Mouse (Mus musculus): ENCODE data around the gene Ffar2. TPM values are rescaled to one million over a fixed set of nuclear protein-coding genes. Genes with fewer than 3 reads are reported as not detected.

Gene Ffar2
- polyA plus RNA-seq, 1 experiment from 2014 or later = 0.24 TPM

DNA sequence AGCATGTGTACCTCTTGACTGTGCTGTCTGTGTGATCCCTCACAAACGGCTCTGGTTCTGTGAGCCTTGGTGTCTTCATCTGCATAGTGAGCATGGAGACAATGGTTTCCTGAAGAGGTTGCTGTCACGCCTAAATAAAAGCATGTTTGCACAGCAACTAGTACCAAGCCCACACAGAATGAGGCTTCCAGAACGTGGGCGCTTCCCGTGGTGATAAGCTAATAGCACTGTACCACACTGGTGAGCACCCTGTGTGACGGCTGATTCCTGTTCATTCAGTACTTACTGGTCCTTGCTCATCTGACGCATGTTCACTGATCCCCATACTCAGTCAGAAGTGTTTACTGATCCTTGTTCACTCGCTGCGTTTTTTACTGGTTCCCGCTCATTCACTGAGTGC lies 33.4 kb downstream of the Ffar2 start:
- no peaks in the 10 kb centered on the region; the same call in 1 of the 2 replicates for H3K4me1 ChIP-seq (ENCODE audit: control insufficient read depth, insufficient read depth, low read length)
- H3K9ac ChIP-seq (replicated peaks; ENCODE audit: low read depth, low read length) = no peak overlapping the region
- 75% methylated on average over 10 of the region's 10 CpGs for WGBS
- no peaks in the 10 kb centered on the region for H3K9me3 ChIP-seq (ENCODE audit: control insufficient read depth, low read length)
- no peak overlapping the region for H3K4me3 ChIP-seq (ENCODE audit: low read depth, low read length)
- H3K4me2 ChIP-seq (ENCODE audit: low read depth, low read length) = no peak overlapping the region
- no peaks in the 10 kb centered on the region for H3K36me3 ChIP-seq (ENCODE audit: control insufficient read depth, insufficient read depth, low read length)
- ATAC-seq (ENCODE audit: low read depth) = no peak
- no peaks in the 10 kb centered on the region for H3K27me3 ChIP-seq (ENCODE audit: control insufficient read depth, insufficient read depth, low read length)
- no peak overlapping the region for H3K27ac ChIP-seq (ENCODE audit: low read depth, low read length)

DNA sequence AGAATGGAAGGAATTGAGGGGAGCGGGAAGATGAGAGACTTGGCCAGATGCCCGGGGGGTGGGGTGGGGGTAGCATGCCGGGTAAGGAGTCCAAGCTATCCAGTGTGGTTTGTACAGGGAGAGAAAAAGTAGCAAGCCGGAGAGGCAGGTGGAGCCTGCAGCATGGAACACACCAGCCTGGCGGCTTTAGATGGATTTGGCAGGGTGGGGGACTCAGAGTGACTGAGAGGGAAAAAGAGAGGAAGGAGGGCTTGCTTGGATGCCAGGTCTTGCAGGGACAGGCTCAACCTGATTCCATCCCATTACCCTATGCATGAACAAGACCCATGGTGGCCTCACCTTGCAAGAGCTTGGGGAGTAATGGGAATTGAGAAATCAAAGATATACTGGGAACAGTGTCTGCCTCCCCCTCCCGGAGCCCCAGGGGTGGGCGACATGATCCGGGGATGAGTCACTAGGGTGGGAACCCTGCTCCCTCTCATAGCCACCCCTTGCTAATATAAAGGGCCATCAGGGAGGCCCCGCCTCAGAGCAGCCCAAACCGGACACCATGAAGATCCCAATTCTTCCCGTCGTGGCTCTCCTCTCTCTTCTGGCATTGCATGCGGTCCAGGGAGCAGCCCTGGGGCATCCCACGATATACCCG lies 36.1 kb downstream of the Ffar2 start, which contains the start of gene Krtdap:
Gene Krtdap, plus strand, starts transcription at position 520 of the 646 bp plus-strand sequence.
- ATAC-seq (ENCODE audit: low read depth) = no peak
- no peaks in the 10 kb centered on the region for H3K9me3 ChIP-seq (ENCODE audit: control insufficient read depth, low read length)
- no peak within 1 kb of the TSS for H3K27ac ChIP-seq (ENCODE audit: low read depth, low read length)
- H3K4me3 ChIP-seq (ENCODE audit: low read depth, low read length) = no peak within 1 kb of the TSS
- no peaks in the 10 kb centered on the region; the same call in 1 of the 2 replicates for H3K4me1 ChIP-seq (ENCODE audit: control insufficient read depth, insufficient read depth, low read length)
- H3K9ac ChIP-seq (replicated peaks; ENCODE audit: low read depth, low read length) = no peak within 1 kb of the TSS
- H3K27me3 ChIP-seq (ENCODE audit: control insufficient read depth, insufficient read depth, low read length) = no peaks in the 10 kb centered on the region
- no peak within 1 kb of the TSS for H3K4me2 ChIP-seq (ENCODE audit: low read depth, low read length)
- H3K36me3 ChIP-seq (ENCODE audit: control insufficient read depth, insufficient read depth, low read length) = no peaks in the 10 kb centered on the region
- 54% methylated on average over 15 of the region's 15 CpGs for WGBS

DNA sequence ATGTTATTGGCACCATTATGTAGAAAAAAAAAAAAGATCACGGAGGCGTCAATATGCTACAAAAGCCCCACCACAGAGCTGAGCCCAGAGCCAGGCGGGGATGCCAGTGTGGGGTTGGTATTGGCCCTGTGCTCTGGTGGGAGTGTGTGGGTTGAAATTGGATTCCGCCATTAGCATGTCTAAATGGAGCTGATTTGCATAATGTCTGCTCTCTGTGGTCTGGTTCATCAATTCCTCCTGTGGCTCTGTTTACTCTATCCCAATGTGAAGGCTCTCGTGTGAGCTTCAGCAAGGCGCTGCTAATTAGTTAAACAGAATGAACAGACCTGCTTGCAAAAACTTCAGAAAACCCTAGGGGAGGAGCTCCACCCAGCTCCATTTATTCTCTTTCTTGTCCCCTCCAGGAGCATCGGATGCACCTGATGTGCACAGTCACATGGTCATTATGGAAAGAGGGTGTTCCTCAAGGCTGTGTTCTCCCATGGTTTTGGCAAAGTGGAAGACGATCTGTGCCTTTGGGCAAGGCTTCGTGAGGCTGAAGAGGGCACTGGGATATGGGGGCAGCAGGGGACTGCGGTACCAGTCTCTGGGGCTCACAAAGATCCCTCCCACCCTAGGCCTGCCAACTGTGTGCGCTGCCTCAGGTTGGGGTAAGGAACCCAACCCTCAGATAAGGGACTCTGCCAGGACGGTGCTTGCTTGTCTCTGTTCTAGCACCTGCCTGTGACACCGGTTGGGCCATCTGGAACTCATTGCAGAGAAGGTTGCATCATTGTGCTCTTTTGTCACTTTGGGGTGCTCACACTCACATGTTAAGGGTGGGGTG lies 37.6 kb downstream of the Ffar2 start:
- no peak overlapping the region for H3K4me2 ChIP-seq (ENCODE audit: low read depth, low read length)
- no peak overlapping the region for H3K4me3 ChIP-seq (ENCODE audit: low read depth, low read length)
- no peaks in the 10 kb centered on the region for H3K36me3 ChIP-seq (ENCODE audit: control insufficient read depth, insufficient read depth, low read length)
- 37% methylated on average over 13 of the region's 13 CpGs for WGBS
- ATAC-seq (ENCODE audit: low read depth) = peak; percentile 95
- H3K27me3 ChIP-seq (ENCODE audit: control insufficient read depth, insufficient read depth, low read length) = no peaks in the 10 kb centered on the region
- no peaks in the 10 kb centered on the region for H3K9me3 ChIP-seq (ENCODE audit: control insufficient read depth, low read length)
- peak overlapping the region; percentile 49; the same call in 1 of the 2 replicates for H3K27ac ChIP-seq (ENCODE audit: low read depth, low read length)
- no peak overlapping the region for H3K9ac ChIP-seq (replicated peaks; ENCODE audit: low read depth, low read length)
- no peaks in the 10 kb centered on the region; the same call in 1 of the 2 replicates for H3K4me1 ChIP-seq (ENCODE audit: control insufficient read depth, insufficient read depth, low read length)

DNA sequence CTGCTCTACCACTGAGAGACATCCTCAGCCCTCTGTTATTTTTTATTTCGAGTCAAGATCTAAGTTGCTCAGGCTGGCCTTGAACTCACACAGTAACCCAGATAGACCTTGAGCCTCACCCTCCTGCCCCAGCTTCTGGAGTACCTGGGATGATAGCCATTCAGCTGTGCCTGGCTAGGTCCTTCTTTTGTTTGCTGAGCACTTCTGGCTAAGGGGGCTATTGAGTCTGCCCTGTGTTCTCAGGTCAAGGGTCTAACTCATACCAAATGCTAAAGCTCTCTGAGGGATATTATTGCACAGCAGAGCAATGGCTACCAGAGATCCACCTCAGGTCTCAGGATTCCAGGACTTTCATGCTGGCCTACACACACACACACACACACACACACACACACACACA lies 38.4 kb downstream of the Ffar2 start:
- Histone ChIP-seq H3K36me3 (ENCODE audit: control insufficient read depth, insufficient read depth, low read length) (no peaks in the 10 kb centered on the region), H3K4me3 (ENCODE audit: low read depth, low read length) (no peak overlapping the region), H3K27me3 (ENCODE audit: control insufficient read depth, insufficient read depth, low read length) (no peaks in the 10 kb centered on the region), H3K4me1 (ENCODE audit: control insufficient read depth, insufficient read depth, low read length) (no peaks in the 10 kb centered on the region; the same call in 1 of the 2 replicates), H3K9ac (replicated peaks; ENCODE audit: low read depth, low read length) (no peak overlapping the region), H3K4me2 (ENCODE audit: low read depth, low read length) (no peak overlapping the region), H3K27ac (ENCODE audit: low read depth, low read length) (peak overlapping the region; percentile 75; the same call in 1 of the 2 replicates), H3K9me3 (ENCODE audit: control insufficient read depth, low read length) (no peaks in the 10 kb centered on the region)
- WGBS = 80% methylated on average over 1 of the region's 1 CpGs
- peak; percentile 9; the same call in 1 of the 2 replicates for ATAC-seq (ENCODE audit: low read depth)

DNA sequence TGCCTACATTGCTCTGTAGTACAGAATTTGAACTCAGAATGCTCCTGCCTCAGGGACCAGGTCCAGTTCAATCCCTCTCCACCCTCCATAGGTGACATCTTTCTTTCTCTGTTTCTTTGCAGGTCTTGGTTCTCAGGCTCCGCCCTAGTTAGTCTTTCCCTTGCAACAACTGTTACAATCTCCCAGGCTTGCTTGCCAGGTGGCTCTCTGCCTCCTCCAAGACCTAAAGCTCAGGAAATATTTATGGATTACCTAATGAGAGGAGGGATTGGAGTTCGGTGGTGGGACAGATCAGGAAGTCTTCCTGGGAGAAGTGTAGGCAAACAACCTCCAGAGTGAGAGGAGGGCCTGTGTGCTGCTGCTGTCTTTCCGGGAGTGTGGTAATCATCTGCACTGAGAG lies 40.9 kb downstream of the Ffar2 start:
- ATAC-seq (ENCODE audit: low read depth) = no peak
- WGBS = 88% methylated on average over 3 of the region's 3 CpGs
- H3K27me3 ChIP-seq (ENCODE audit: control insufficient read depth, insufficient read depth, low read length) = no peaks in the 10 kb centered on the region
- no peaks in the 10 kb centered on the region for H3K36me3 ChIP-seq (ENCODE audit: control insufficient read depth, insufficient read depth, low read length)
- no peaks in the 10 kb centered on the region; the same call in 1 of the 2 replicates for H3K4me1 ChIP-seq (ENCODE audit: control insufficient read depth, insufficient read depth, low read length)
- H3K9ac ChIP-seq (replicated peaks; ENCODE audit: low read depth, low read length) = no peak overlapping the region
- H3K4me2 ChIP-seq (ENCODE audit: low read depth, low read length) = no peak overlapping the region
- H3K27ac ChIP-seq (ENCODE audit: low read depth, low read length) = no peak overlapping the region
- no peaks in the 10 kb centered on the region for H3K9me3 ChIP-seq (ENCODE audit: control insufficient read depth, low read length)
- no peak overlapping the region for H3K4me3 ChIP-seq (ENCODE audit: low read depth, low read length)

DNA sequence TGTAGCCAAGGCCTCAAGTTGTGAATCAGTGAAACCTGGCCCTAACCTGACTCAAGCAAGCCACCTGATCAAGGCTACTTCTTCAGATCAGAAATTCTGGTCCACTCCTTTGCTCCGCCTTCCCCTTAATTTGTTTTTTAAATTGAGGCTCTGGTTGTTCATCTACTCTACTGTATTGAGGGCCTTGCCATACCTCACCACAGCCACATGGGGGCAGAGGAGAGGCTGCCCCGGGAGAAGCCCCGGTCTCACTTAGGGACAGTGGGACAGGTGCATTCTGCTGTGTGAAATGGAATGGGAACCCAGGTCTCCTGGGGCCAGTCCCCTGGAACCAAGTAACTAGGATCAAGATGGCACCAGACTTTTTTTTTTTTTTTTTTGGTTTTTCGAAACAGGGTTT lies 41.8 kb downstream of the Ffar2 start:
- no peak overlapping the region for H3K4me3 ChIP-seq (ENCODE audit: low read depth, low read length)
- H3K4me2 ChIP-seq (ENCODE audit: low read depth, low read length) = no peak overlapping the region
- 66% methylated on average over 3 of the region's 4 CpGs for WGBS
- no peak for ATAC-seq (ENCODE audit: low read depth)
- no peak overlapping the region for H3K9ac ChIP-seq (replicated peaks; ENCODE audit: low read depth, low read length)
- no peaks in the 10 kb centered on the region for H3K9me3 ChIP-seq (ENCODE audit: control insufficient read depth, low read length)
- no peaks in the 10 kb centered on the region for H3K27me3 ChIP-seq (ENCODE audit: control insufficient read depth, insufficient read depth, low read length)
- H3K36me3 ChIP-seq (ENCODE audit: control insufficient read depth, insufficient read depth, low read length) = no peaks in the 10 kb centered on the region
- H3K27ac ChIP-seq (ENCODE audit: low read depth, low read length) = no peak overlapping the region
- H3K4me1 ChIP-seq (ENCODE audit: control insufficient read depth, insufficient read depth, low read length) = no peaks in the 10 kb centered on the region; the same call in 1 of the 2 replicates

DNA sequence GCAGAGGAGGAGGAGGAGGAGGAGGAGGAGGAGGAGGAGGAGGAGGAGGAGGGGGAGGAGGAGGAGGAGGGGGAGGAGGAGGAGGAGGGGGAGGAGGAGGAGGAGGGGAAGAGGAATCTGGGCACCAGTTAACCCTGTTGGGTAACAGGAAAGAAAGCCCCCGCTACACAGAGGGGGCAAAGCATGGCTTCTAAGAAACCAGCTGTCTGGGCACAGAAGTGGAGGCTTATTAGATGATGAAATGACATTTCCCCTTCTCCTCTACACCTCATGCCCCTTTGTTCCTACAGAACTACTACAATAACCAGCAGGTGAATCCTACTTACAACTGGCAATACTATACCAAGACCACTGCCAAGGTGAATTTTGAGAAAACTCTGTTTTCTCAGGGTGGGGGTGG lies 45.7 kb downstream of the Ffar2 start:
- WGBS = 85% methylated on average over 1 of the region's 1 CpGs
- H3K9me3 ChIP-seq (ENCODE audit: control insufficient read depth, low read length) = no peaks in the 10 kb centered on the region
- no peaks in the 10 kb centered on the region for H3K36me3 ChIP-seq (ENCODE audit: control insufficient read depth, insufficient read depth, low read length)
- no peak overlapping the region for H3K9ac ChIP-seq (replicated peaks; ENCODE audit: low read depth, low read length)
- H3K27ac ChIP-seq (ENCODE audit: low read depth, low read length) = no peak overlapping the region
- H3K27me3 ChIP-seq (ENCODE audit: control insufficient read depth, insufficient read depth, low read length) = no peaks in the 10 kb centered on the region
- H3K4me1 ChIP-seq (ENCODE audit: control insufficient read depth, insufficient read depth, low read length) = no peaks in the 10 kb centered on the region
- H3K4me2 ChIP-seq (ENCODE audit: low read depth, low read length) = no peak overlapping the region
- H3K4me3 ChIP-seq (ENCODE audit: low read depth, low read length) = no peak overlapping the region
- ATAC-seq (ENCODE audit: low read depth) = no peak

DNA sequence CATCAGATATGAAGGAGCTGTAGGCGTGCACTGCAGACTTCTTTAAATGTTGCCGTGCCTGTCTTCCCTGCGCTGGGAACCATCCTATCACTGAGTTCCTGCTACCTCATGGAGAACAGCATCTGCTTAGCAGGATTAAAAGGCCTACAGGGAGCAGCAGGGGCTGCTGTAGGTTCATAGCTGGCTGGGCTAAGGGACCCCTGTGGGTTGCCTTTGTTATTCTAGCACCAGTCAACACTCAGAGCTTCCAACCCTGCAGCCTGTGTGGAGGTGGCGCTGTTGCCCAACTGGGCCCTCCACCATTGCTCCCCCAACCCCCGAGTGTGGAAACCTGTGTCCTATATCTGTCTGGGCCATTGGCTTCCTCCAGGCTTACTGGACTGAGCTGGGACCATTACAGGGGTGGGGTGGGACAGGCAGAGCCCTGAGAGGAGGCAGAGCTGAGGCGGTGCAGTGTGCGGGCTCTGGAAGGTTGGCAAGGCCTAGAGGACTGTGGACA lies 46.4 kb downstream of the Ffar2 start:
- Histone ChIP-seq H3K4me1 (ENCODE audit: control insufficient read depth, insufficient read depth, low read length) (no peaks in the 10 kb centered on the region), H3K4me3 (ENCODE audit: low read depth, low read length) (no peak overlapping the region), H3K9me3 (ENCODE audit: control insufficient read depth, low read length) (no peaks in the 10 kb centered on the region), H3K27me3 (ENCODE audit: control insufficient read depth, insufficient read depth, low read length) (no peaks in the 10 kb centered on the region), H3K27ac (ENCODE audit: low read depth, low read length) (no peak overlapping the region), H3K4me2 (ENCODE audit: low read depth, low read length) (no peak overlapping the region), H3K36me3 (ENCODE audit: control insufficient read depth, insufficient read depth, low read length) (no peaks in the 10 kb centered on the region), H3K9ac (replicated peaks; ENCODE audit: low read depth, low read length) (no peak overlapping the region)
- ATAC-seq (ENCODE audit: low read depth) = no peak
- 54% methylated on average over 7 of the region's 7 CpGs for WGBS

DNA sequence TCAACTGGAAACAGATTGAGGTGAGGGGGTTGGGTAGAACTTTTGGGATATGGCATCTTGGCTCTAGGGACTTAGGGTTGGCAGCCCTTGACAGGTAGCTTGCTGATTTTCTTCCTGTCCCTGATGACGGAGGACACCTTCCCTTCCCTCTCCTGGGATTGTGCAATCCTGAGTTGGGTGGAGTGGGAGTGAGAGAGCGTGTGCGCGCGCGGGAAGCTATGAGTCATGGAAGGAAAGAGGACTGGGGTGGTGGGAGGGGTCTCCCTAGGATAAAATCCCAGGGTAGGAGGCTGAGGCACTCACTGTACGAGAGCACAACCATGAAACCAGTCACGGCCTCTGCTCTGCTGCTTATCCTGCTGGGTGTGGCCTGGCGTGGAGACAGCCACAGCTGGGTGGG lies 47.5 kb downstream of the Ffar2 start:
- Histone ChIP-seq H3K27ac (ENCODE audit: low read depth, low read length) (no peak overlapping the region), H3K27me3 (ENCODE audit: control insufficient read depth, insufficient read depth, low read length) (no peaks in the 10 kb centered on the region), H3K9me3 (ENCODE audit: control insufficient read depth, low read length) (no peaks in the 10 kb centered on the region), H3K9ac (replicated peaks; ENCODE audit: low read depth, low read length) (no peak overlapping the region), H3K4me2 (ENCODE audit: low read depth, low read length) (no peak overlapping the region), H3K4me1 (ENCODE audit: control insufficient read depth, insufficient read depth, low read length) (no peaks in the 10 kb centered on the region), H3K4me3 (ENCODE audit: low read depth, low read length) (no peak overlapping the region), H3K36me3 (ENCODE audit: control insufficient read depth, insufficient read depth, low read length) (no peaks in the 10 kb centered on the region)
- 91% methylated on average over 9 of the region's 9 CpGs for WGBS
- ATAC-seq (ENCODE audit: low read depth) = no peak

All from neural tube, embryonic 14.5 days (tissue).